In the genomic region with DNA sequence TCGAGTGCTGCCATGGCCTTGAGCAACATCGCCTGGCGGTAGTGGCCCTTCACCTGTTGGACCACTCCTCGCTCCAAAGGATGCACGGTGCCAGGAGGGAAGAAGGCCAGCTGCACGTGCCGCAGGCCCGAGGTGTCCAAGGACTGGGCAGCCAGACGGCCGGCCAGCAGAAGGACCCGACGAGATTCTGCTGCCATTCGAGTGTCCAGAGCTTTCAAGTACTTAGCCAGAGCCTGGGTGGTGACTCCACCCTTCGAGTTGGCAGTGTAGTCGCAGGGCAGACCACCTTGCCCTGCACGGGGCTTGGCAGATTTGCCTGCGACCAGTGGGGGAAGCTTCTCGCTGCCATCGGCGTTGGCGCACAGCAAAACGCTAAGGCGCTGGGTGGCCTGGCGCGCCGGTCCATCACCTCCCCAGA, we compare ENCODE assay signal across 8 mouse cellular contexts. TPM values are rescaled to one million over a fixed set of nuclear protein-coding genes. Genes with fewer than 3 reads are reported as not detected.
DNase-seq lines count a peak whose midpoint lies in the region; ATAC-seq lines count a peak whose summit lies in the region.

No protein-coding gene starts in this region.

- H3K4me1 ChIP-seq in forebrain, embryonic 13.5 days = peaks cover 50% of the 10 kb centered on the region
- peaks cover 54% of the 10 kb centered on the region for H3K4me1 ChIP-seq in kidney, embryonic 15.5 days
- peaks cover 45% of the 10 kb centered on the region for H3K4me1 ChIP-seq in midbrain, embryonic 12.5 days

- peak overlapping the region; percentile 91 for H3K4me3 ChIP-seq in forebrain, embryonic 13.5 days
- peak overlapping the region; percentile 64 for H3K4me3 ChIP-seq in kidney, embryonic 15.5 days (replicated peaks)
- peak overlapping the region; percentile 82 for H3K4me3 ChIP-seq in midbrain, embryonic 12.5 days

- H3K9me3 ChIP-seq in forebrain, embryonic 13.5 days (replicated peaks) = no peaks in the 10 kb centered on the region
- no peaks in the 10 kb centered on the region for H3K9me3 ChIP-seq in kidney, embryonic 15.5 days (replicated peaks)
- H3K9me3 ChIP-seq in midbrain, embryonic 12.5 days = no peaks in the 10 kb centered on the region

- peak; percentile 35 for DNase-seq in left cerebral cortex, postnatal 4 days
- no peak for DNase-seq in left cerebral cortex, adult 9 months (ENCODE audit: low spot score in 2 of 2)
- DNase-seq in adrenal gland, postnatal 10 days = peak; percentile 58
- no peak for DNase-seq in B cell, adult 2 months
- DNase-seq in natural killer cell, adult 2 months (ENCODE audit: low spot score in 2 of 2) = no peak

- H3K36me3 ChIP-seq in forebrain, embryonic 13.5 days (ENCODE audit: poor library complexity, severe bottlenecking) = peaks cover 15% of the 10 kb centered on the region; the same call in 1 of the 2 replicates
- H3K36me3 ChIP-seq in kidney, embryonic 15.5 days = 0 out of 2 replicates have a peak, but pooled peaks cover 10% of the 10 kb centered on the region
- H3K36me3 ChIP-seq in midbrain, embryonic 12.5 days = peaks cover 18% of the 10 kb centered on the region

- peak overlapping the region; percentile 95 for H3K4me2 ChIP-seq in forebrain, embryonic 13.5 days
- H3K4me2 ChIP-seq in kidney, embryonic 15.5 days = peak overlapping the region; percentile 92
- H3K4me2 ChIP-seq in midbrain, embryonic 12.5 days (replicated peaks) = peak overlapping the region; percentile 96

- peak overlapping the region; percentile 91; the same call in 1 of the 2 replicates for H3K27ac ChIP-seq in forebrain, embryonic 13.5 days
- peak overlapping the region; percentile 88 for H3K27ac ChIP-seq in kidney, embryonic 15.5 days
- H3K27ac ChIP-seq in midbrain, embryonic 12.5 days (replicated peaks) = peak overlapping the region; percentile 88

- no peak; the same call in 1 of the 2 replicates for ATAC-seq in forebrain, embryonic 13.5 days
- ATAC-seq in kidney, embryonic 15.5 days (replicated peaks; ENCODE audit: low FRiP score) = no peak
- peak; percentile 1; the same call in 1 of the 2 replicates for ATAC-seq in midbrain, embryonic 12.5 days (ENCODE audit: low FRiP score, low read depth)

- intact Hi-C loops in left cerebral cortex, postnatal 4 days (cut with DNase I) = no loop called here

- 19% methylated on average over 26 of the region's 26 CpGs for WGBS in forebrain, embryonic 13.5 days
- WGBS in kidney, embryonic 15.5 days = 31% methylated on average over 26 of the region's 26 CpGs
- 27% methylated on average over 26 of the region's 26 CpGs for WGBS in midbrain, embryonic 12.5 days

- no peaks in the 10 kb centered on the region for H3K27me3 ChIP-seq in forebrain, embryonic 13.5 days
- H3K27me3 ChIP-seq in kidney, embryonic 15.5 days = peaks cover 4% of the 10 kb centered on the region
- H3K27me3 ChIP-seq in midbrain, embryonic 12.5 days = peaks cover 2% of the 10 kb centered on the region; the same call in 1 of the 2 replicates

- peak overlapping the region; percentile 98 for H3K9ac ChIP-seq in forebrain, embryonic 13.5 days
- H3K9ac ChIP-seq in kidney, embryonic 15.5 days = peak overlapping the region; percentile 86
- H3K9ac ChIP-seq in midbrain, embryonic 12.5 days (replicated peaks) = peak overlapping the region; percentile 91

RNA-seq across cellular contexts. Expression of gene Cenpb, which starts 1.0 kb away (rescaled TPM):
- total RNA-seq in left cerebral cortex, postnatal 4 days (2021) = 100 to 1,000 TPM; 103 to 108 TPM
- total RNA-seq in adrenal gland, postnatal 10 days (2021) = 10 to 100 TPM; 76.2 to 86.6 TPM
- 14.8 and 15.3 TPM in 2 replicates for polyA plus RNA-seq in forebrain, embryonic 13.5 days (2015; fragmentation: Nextera tagmentation; extraction: Ambion mirVana)
- 10.6 and 10.8 TPM in 2 replicates for polyA plus RNA-seq in kidney, embryonic 15.5 days (2015; fragmentation: Nextera tagmentation; extraction: Ambion mirVana)
- 16.2 and 17.4 TPM in 2 replicates for polyA plus RNA-seq in midbrain, embryonic 12.5 days (2016; fragmentation: Nextera tagmentation; extraction: Ambion mirVana)

RNA-seq across cellular contexts. Expression of gene Cdc25b, which starts 7.9 kb away (rescaled TPM):
- 10 to 100 TPM; 25.1 to 30.1 TPM for total RNA-seq in left cerebral cortex, postnatal 4 days (2021)
- 10 to 100 TPM; 13.6 to 22.4 TPM for total RNA-seq in adrenal gland, postnatal 10 days (2021)
- polyA plus RNA-seq in forebrain, embryonic 13.5 days (2015; fragmentation: Nextera tagmentation; extraction: Ambion mirVana) = 52.0 and 59.7 TPM in 2 replicates
- 62.1 and 71.5 TPM in 2 replicates for polyA plus RNA-seq in kidney, embryonic 15.5 days (2015; fragmentation: Nextera tagmentation; extraction: Ambion mirVana)
- 107 and 111 TPM in 2 replicates for polyA plus RNA-seq in midbrain, embryonic 12.5 days (2016; fragmentation: Nextera tagmentation; extraction: Ambion mirVana)

RNA-seq across cellular contexts. Expression of gene Spef1, which starts 8.2 kb away (rescaled TPM):
- 10 to 100 TPM; 25.2 to 31.6 TPM for total RNA-seq in left cerebral cortex, postnatal 4 days (2021)
- total RNA-seq in adrenal gland, postnatal 10 days (2021) = 10 to 100 TPM in 1 of 2 experiments, 1 to 10 TPM in 1; 7.4 to 10.5 TPM
- 12.5 and 12.6 TPM in 2 replicates for polyA plus RNA-seq in forebrain, embryonic 13.5 days (2015; fragmentation: Nextera tagmentation; extraction: Ambion mirVana)
- polyA plus RNA-seq in kidney, embryonic 15.5 days (2015; fragmentation: Nextera tagmentation; extraction: Ambion mirVana) = 3.2 and 3.6 TPM in 2 replicates
- 9.0 and 9.7 TPM in 2 replicates for polyA plus RNA-seq in midbrain, embryonic 12.5 days (2016; fragmentation: Nextera tagmentation; extraction: Ambion mirVana)

RNA-seq across cellular contexts. Expression of gene 1700037H04Rik, which starts 19.0 kb away (rescaled TPM):
- 10 to 100 TPM; 57.3 to 59.2 TPM for total RNA-seq in left cerebral cortex, postnatal 4 days (2021)
- total RNA-seq in adrenal gland, postnatal 10 days (2021) = 10 to 100 TPM; 82.0 to 96.4 TPM
- 97.1 and 99.3 TPM in 2 replicates for polyA plus RNA-seq in forebrain, embryonic 13.5 days (2015; fragmentation: Nextera tagmentation; extraction: Ambion mirVana)
- polyA plus RNA-seq in kidney, embryonic 15.5 days (2015; fragmentation: Nextera tagmentation; extraction: Ambion mirVana) = 82.9 and 91.1 TPM in 2 replicates
- 92.2 and 98.3 TPM in 2 replicates for polyA plus RNA-seq in midbrain, embryonic 12.5 days (2016; fragmentation: Nextera tagmentation; extraction: Ambion mirVana)

RNA-seq across cellular contexts. Expression of gene Ap5s1, which starts 28.0 kb away (rescaled TPM):
- 10 to 100 TPM; 17.9 to 18.5 TPM for total RNA-seq in left cerebral cortex, postnatal 4 days (2021)
- 10 to 100 TPM; 16.9 to 25.8 TPM for total RNA-seq in adrenal gland, postnatal 10 days (2021)
- 31.3 and 32.4 TPM in 2 replicates for polyA plus RNA-seq in forebrain, embryonic 13.5 days (2015; fragmentation: Nextera tagmentation; extraction: Ambion mirVana)
- 25.6 TPM in 2 replicates for polyA plus RNA-seq in kidney, embryonic 15.5 days (2015; fragmentation: Nextera tagmentation; extraction: Ambion mirVana)
- polyA plus RNA-seq in midbrain, embryonic 12.5 days (2016; fragmentation: Nextera tagmentation; extraction: Ambion mirVana) = 25.6 and 28.7 TPM in 2 replicates

Comparison
In these comparisons a context has a peak if more than half of its experiments do, and no peak if none do; other contexts are left out.
1. DNase-seq: peak in left cerebral cortex, postnatal 4 days (single experiment) and adrenal gland, postnatal 10 days (single experiment); none in left cerebral cortex, adult 9 months (0 of 2), B cell, adult 2 months (0 of 2) and natural killer cell, adult 2 months (0 of 2).
2. Peak in every context shown above with its lines, with median percentiles within 50 percentile points of each other: H3K27ac ChIP-seq, H3K4me2 ChIP-seq, H3K4me3 ChIP-seq and H3K9ac ChIP-seq.